Mouse (Mus musculus) cerebellum, postnatal 4 days (tissue): ENCODE data around the gene Gm20388.

ENCODE experiments used
- DNase-seq, 2 experiments: peaks; one replicate each; pipeline ENCODE4 v3.0.0; 2022; ENCODE audit warnings: low spot score in 2 of 2, mixed read lengths in 1 of 2

Gene Gm20388

GRCm38 (mm10) chr8:124389495-124389894, 4478.9 kb downstream of the Gm20388 start:
- DNase-seq = no peak

- peak in 1 of 2 experiments; percentile 35 for DNase-seq
Observed at GRCm38 (mm10) chr8:124391191-124391590, 4480.6 kb downstream of the Gm20388 start.

GRCm38 (mm10) chr8:124392271-124393012, 4481.8 kb downstream of the Gm20388 start:
- no peak for DNase-seq

GRCm38 (mm10) chr8:124393013-124393412, 4482.4 kb downstream of the Gm20388 start:
- DNase-seq = no peak

- DNase-seq = no peak
Observed at GRCm38 (mm10) chr8:124393927-124394326, 4483.3 kb downstream of the Gm20388 start.

GRCm38 (mm10) chr8:124394951-124395350, 4484.3 kb downstream of the Gm20388 start:
- DNase-seq = no peak
